Mouse (Mus musculus) lung, postnatal 10 days (tissue): ENCODE data around the gene Prom1.
A peak's percentile ranks its signal among the peaks of the same experiment; 100 is the strongest.

Experiments used
- DNase-seq: peaks from one replicate; pipeline ENCODE4 v3.0.0; 2021

The Prom1 gene

DNA sequence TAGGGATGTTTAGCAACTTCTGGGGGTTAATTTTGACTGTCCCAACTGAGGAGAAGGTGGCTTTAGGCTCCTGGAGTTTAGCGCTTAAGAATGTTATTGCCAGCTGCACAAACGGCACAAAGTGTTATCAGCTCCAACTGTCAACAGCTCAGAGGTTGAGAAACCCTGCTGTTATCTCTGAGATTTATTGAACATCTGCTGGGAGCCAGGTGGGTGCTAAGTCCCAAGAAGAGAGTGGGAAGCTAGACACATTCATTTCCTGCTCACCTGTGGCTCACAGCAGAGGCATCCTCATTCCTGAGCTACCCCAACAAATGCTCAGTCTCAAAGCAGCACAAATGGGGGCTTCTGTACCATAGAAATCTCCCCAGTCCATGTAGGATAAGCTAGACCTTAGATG lies 130.7 kb downstream of the Prom1 start:
- no peak for DNase-seq

DNA sequence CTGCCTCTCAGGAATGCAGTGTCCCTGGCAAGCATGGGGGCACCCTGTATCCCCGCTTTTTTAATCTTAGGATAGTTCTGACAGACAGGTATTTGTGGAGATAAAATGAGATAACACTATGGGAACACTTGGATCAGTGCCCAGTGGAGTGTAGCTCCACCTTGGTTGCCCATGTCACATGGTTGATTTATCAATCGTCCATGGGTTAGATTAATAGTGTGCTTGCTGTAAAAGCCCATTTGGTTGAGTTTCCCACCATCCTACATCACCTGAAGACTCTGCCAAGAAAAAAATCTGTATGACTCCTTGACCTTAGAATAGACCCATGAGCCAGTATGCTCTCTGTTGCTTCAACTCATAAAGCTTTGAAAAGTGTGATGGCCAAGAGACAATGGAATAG lies 131.3 kb downstream of the Prom1 start:
- no peak for DNase-seq

DNA sequence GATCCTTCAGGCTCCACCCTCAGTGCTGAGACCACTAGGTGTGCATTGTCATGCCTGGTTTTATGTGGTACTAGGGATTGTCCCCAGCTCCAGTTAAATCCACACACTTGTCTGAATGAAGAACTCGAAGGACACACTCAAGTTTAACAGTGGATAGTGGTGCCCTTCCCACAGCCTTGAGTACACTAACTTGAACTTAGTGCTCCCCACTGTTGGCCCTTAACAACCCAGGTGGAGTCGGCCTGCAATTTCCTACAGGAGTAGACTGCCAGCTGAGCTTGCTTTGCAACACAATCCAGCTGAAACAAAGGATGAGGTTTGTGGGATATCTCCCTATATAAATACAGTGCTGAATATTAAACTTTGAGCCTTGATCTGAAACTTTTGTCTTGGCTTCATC lies 133.2 kb downstream of the Prom1 start:
- no peak for DNase-seq

GRCm38 (mm10) chr5:43961056-43961455 lies 140.8 kb downstream of the Prom1 start:
- no peak for DNase-seq

DNA sequence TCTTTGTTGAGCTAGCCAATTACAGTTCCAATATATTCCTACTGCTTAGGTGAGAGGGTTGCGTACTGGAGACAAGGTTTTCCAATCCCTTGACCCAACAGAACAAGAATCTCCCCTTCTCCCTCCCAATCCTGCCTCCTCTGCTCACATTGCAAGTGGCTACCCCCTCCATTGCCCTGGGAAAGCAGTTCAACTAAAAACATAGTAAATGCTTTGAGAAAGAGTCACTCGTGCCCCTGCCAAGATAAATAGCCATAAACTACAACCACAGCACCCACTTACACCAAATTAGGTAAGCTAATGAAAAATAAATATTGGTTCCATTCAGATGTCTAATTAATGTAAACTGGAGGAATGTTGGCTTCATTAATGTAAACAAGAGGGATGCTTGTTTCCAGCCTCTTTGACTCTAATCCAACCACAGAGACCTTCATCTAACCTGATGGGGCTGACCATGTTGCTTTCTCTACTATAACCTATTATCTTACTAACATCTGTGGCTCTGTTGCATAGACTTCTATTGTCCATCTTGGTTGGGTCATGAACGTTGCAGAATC lies 141.9 kb downstream of the Prom1 start:
- no peak for DNase-seq

- DNase-seq: no peak
Observed at GRCm38 (mm10) chr5:43953241-43953640, 148.6 kb downstream of the Prom1 start.

- DNase-seq: peak; percentile 56
Observed at GRCm38 (mm10) chr5:43948748-43949275, 153.0 kb downstream of the Prom1 start.

GRCm38 (mm10) chr5:43948111-43948743 lies 153.6 kb downstream of the Prom1 start:
- peak; percentile 83 for DNase-seq

GRCm38 (mm10) chr5:43947330-43947977 lies 154.4 kb downstream of the Prom1 start:
- no peak for DNase-seq
